Comparison of ENCODE assay signal across 21 mouse cellular contexts in genomic region chr5:115464408-115465115, GRCm38 (mm10). TPM values are rescaled to one million over a fixed set of nuclear protein-coding genes. Genes with fewer than 3 reads are reported as not detected.
A peak's percentile ranks its signal among the peaks of the same experiment; 100 is the strongest.
DNase-seq lines count a peak whose midpoint lies in the region; TF ChIP-seq lines count a peak whose summit lies in the region.
"Had no signal": no experiment of that assay in that cellular context is flagged by ENCODE, and none has a peak within 500 bp of the region (broad histone marks: within the 10 kb centered on the region; RNA-seq: fewer than 3 reads in every experiment).

No protein-coding gene starts in this region.

- H3K4me3 ChIP-seq in E14TG2a.4 (replicated peaks; ENCODE audit: low read length) (peak overlapping the region; percentile 87), ES-E14 (ENCODE audit: insufficient read depth in 1 of 2, low read depth in 1 of 2, low read length in 2 of 2, poor library complexity in 1 of 2, severe bottlenecking in 1 of 2) (peak overlapping the region; percentile 84 to 95)
- H3K4me3 ChIP-seq: embryonic facial prominence, embryonic 13.5 days; forebrain, embryonic 13.5 days; gastrocnemius, adult 2 months; heart, embryonic 13.5 days; hindbrain, embryonic 12.5 days; intestine, embryonic 15.5 days had no signal

- peak overlapping the region; percentile 78 for H3K27ac ChIP-seq in ES-E14 (ENCODE audit: insufficient read depth, low read depth, low read length, poor library complexity, severe bottlenecking)
- H3K27ac ChIP-seq: embryonic facial prominence, embryonic 13.5 days; forebrain, embryonic 13.5 days; gastrocnemius, adult 2 months; heart, embryonic 13.5 days; hindbrain, embryonic 12.5 days; intestine, embryonic 15.5 days had no signal

- peak; percentile 77 for DNase-seq in heart, adult 11 months
- DNase-seq in heart, postnatal 4 days: no peak
- DNase-seq in ES-E14 (ENCODE audit: low read depth, low spot score) (peak; percentile 91), ZHBTc4 (ENCODE audit: low read depth, low spot score) (peak; percentile 96)
- no peak for DNase-seq in left cerebral cortex, adult 11 months (ENCODE audit: low spot score)
- no peak for DNase-seq in left cerebral cortex, adult 8-10 months (ENCODE audit: low spot score in 2 of 2)
- DNase-seq: adrenal gland, postnatal 14 days; cerebellum, adult 11-12 months; cerebellum, adult 9-11 months; cerebellum, postnatal 36 days; gastrocnemius, adult 2 months; gastrocnemius, postnatal 25 days; heart, postnatal 36 days had no signal

- peak overlapping the region; percentile 89 for H3K9ac ChIP-seq in ES-E14 (ENCODE audit: insufficient read depth, low read depth, low read length, poor library complexity, severe bottlenecking)
- H3K9ac ChIP-seq: embryonic facial prominence, embryonic 13.5 days; forebrain, embryonic 13.5 days; heart, embryonic 13.5 days; hindbrain, embryonic 12.5 days; intestine, embryonic 15.5 days had no signal

- H3K4me1 ChIP-seq in E14TG2a.4 (replicated peaks; ENCODE audit: low read depth, low read length) (peaks cover 50% of the 10 kb centered on the region), ES-E14 (ENCODE audit: control insufficient read depth in 2 of 2, insufficient read depth in 2 of 2, low read length in 2 of 2, poor library complexity in 1 of 2) (peaks cover 0 to 6% of the 10 kb centered on the region in 2 experiments; a peak in 1 of 4 replicates)
- H3K4me1 ChIP-seq: embryonic facial prominence, embryonic 13.5 days; forebrain, embryonic 13.5 days; hindbrain, embryonic 12.5 days had no signal

- H3K36me3 ChIP-seq in E14TG2a.4 (ENCODE audit: insufficient read depth, low read length) (peaks cover 34% of the 10 kb centered on the region), ES-E14 (ENCODE audit: control insufficient read depth, insufficient read depth, low read length, poor library complexity, severe bottlenecking) (peaks cover 21% of the 10 kb centered on the region)
- H3K36me3 ChIP-seq: embryonic facial prominence, embryonic 13.5 days; heart, embryonic 13.5 days; hindbrain, embryonic 12.5 days; intestine, embryonic 15.5 days had no signal

- in situ Hi-C loops in ES-E14 (cut with MboI; ENCODE audit: low sequenced_read_pairs in 2 of 2, unreplicated experiment in 2 of 2): no loop called here

- H3K9me3 ChIP-seq in E14TG2a.4 (ENCODE audit: low read length) (no peaks in the 10 kb centered on the region), ES-E14 (ENCODE audit: control insufficient read depth, insufficient read depth, low read depth, low read length) (no peaks in the 10 kb centered on the region)
- H3K9me3 ChIP-seq: embryonic facial prominence, embryonic 13.5 days; forebrain, embryonic 13.5 days; heart, embryonic 13.5 days; hindbrain, embryonic 12.5 days; intestine, embryonic 15.5 days had no signal

- no peaks in the 10 kb centered on the region for H3K27me3 ChIP-seq in E14TG2a.4 (ENCODE audit: insufficient read depth, low read length)
- H3K27me3 ChIP-seq: embryonic facial prominence, embryonic 13.5 days; forebrain, embryonic 13.5 days; heart, embryonic 13.5 days; hindbrain, embryonic 12.5 days; intestine, embryonic 15.5 days; Patski had no signal

- TF ChIP-seq CTCF in E14TG2a.4 (conservative IDR thresholded peaks at IDR 0.05; ENCODE audit: low read length): peak; percentile 22

TF ChIP-seq in ES-E14, 5 proteins besides CTCF, POLR2A, EP300 and RAD21:
- TF ChIP-seq ZNF384 (IDR thresholded peaks at IDR 0.05; ENCODE audit: low read depth, low read length): no peak
- peak; percentile 34; the same call in 1 of the 2 replicates for TF ChIP-seq HCFC1 (IDR thresholded peaks at IDR 0.05; ENCODE audit: borderline replicate concordance, insufficient read depth, low read length)
- TF ChIP-seq CHD2 (IDR thresholded peaks at IDR 0.05; ENCODE audit: low read depth, low read length): 0 out of 2 replicates have a peak, but pooled peaks have one; percentile 30

RNA-seq across cellular contexts. Expression of gene Pla2g1b, which starts 1.5 kb away (rescaled TPM):
- total RNA-seq in heart, postnatal 4 days (2021): not detected
- total RNA-seq in ES-E14 (2012; rRNA removed): 31.1 and 36.6 TPM in 2 replicates
- total RNA-seq in left cerebral cortex, adult 8-10 months (2022): not detected
- total RNA-seq: adrenal gland, postnatal 14 days; gastrocnemius, adult 2 months; gastrocnemius, postnatal 25 days; granulocyte monocyte progenitor cell, adult 5-6 weeks; heart, postnatal 36 days had no signal

RNA-seq across cellular contexts. Expression of gene Sirt4, which starts 20.0 kb away (rescaled TPM):
- 10 to 100 TPM; 10.5 to 12.7 TPM for total RNA-seq in heart, postnatal 4 days (2021)
- total RNA-seq in ES-E14 (2012; rRNA removed): 15.3 and 25.7 TPM in 2 replicates
- 10 to 100 TPM; 27.1 to 38.6 (median 33.1) TPM for total RNA-seq in left cerebral cortex, adult 8-10 months (2022)

RNA-seq across cellular contexts. Expression of gene Msi1, which starts 35.2 kb away (rescaled TPM):
- 1 to 10 TPM; 6.2 to 7.7 TPM for total RNA-seq in heart, postnatal 4 days (2021)
- total RNA-seq in ES-E14 (2012; rRNA removed): 5.6 and 9.0 TPM in 2 replicates
- total RNA-seq in left cerebral cortex, adult 8-10 months (2022): 10 to 100 TPM; 43.2 to 58.9 (median 51.0) TPM
- total RNA-seq: granulocyte monocyte progenitor cell, adult 5-6 weeks had no signal

RNA-seq across cellular contexts. Expression of gene Pxn, which starts 41.9 kb away (rescaled TPM):
- 10 to 100 TPM; 62.9 to 66.0 TPM for total RNA-seq in heart, postnatal 4 days (2021)
- 25.5 and 29.4 TPM in 2 replicates for total RNA-seq in ES-E14 (2012; rRNA removed)
- total RNA-seq in left cerebral cortex, adult 8-10 months (2022): 10 to 100 TPM; 18.3 to 27.8 (median 22.9) TPM

Comparison
In these comparisons a context has a peak if more than half of its experiments do, and no peak if none do; other contexts are left out.
1. DNase-seq: peak in heart, adult 11 months (single experiment), ES-E14 (single experiment) and ZHBTc4 (single experiment); none in heart, postnatal 4 days (single experiment), left cerebral cortex, adult 11 months (single experiment) and left cerebral cortex, adult 8-10 months (0 of 2).
2. RNA of gene Pla2g1b, which starts 1.5 kb away (total RNA-seq): 31.1 to 36.6 TPM in ES-E14; not detected in heart, postnatal 4 days and not detected in left cerebral cortex, adult 8-10 months; every median in the first group is over 10 times any median in the second.